Mouse (Mus musculus): ENCODE measurements around the gene N4bp2.
"Not testable (repeated sequence)": the region's sequence is repeated elsewhere in the genome, so short reads cannot be mapped to it uniquely, and the experiment has no call there.

Gene N4bp2

DNA sequence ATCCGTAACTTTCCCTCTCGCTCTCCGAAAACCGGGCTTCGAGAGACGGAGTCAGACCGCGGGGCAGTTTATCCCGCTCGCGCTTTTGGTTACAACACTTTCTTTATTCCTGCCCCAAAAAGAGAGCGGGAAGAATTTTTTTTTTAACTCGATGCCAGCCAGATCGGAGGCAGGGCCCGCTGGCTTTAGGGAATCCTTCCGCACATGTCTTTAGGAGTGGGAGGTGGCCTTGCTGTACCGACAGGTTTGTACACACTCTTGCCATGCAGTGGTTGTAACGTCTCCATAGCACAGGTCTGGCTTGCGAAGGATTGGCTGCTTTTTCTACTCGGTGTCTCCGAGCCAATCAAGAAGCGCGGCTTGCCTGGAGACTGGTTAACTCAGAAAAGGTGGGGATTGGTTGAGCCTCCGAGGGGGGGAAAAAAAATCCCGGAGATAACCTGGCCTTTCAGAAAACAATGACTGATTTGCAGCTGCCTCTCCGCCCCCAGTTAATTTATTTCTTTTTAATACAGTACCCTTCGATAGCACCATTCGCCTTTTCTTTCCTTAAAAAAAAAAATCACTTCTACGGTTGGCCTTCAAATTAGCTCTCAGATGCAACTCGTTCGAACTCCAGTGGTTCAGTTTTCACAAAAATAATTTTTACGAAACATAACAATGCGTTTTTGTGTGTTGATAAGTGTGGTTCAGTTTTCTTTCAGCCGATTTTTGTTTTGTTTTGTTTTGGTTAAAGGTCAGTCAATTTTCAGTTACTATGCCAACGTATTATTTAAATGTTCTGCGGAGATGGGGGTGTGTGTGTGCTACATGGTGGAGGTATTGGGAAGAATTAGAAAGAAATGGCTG lies 1.7 kb downstream of the N4bp2 start:
- DNase-seq (ENCODE audit: low read depth, low spot score): no peak

DNA sequence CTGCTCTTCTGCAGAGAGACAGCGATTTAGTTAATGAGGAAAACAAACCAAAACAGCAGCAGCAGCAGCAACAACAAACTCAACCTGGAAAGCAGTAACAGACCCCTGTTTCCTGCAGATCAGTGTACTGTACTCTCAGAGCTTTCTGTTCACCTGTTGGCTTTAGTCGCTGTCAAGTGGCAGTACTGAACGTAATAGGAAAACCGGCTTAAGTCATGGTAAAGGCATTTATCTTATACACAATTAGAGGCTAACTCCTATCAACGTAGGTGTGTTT lies 2.3 kb downstream of the N4bp2 start:
- no peak for DNase-seq (ENCODE audit: low read depth, low spot score)

DNA sequence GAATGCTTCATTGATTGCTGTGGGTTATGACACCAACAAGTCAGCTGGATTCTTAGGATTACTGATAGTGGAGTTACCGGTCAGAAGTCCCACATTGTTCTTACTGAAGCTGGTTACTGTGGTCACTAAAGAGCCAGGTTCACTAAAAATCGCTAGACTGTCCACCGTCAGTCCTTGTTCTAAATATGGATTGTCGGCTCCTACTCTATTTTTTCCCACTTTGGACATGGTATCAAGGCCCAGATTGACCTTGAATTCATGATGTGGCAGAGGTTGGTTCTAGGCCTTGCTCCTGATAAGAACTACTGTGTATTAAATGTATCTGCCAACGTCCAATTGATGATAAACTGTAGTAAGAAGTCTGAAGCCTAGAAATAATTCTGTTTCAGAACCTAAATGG lies 4.7 kb downstream of the N4bp2 start:
- no peak for DNase-seq (ENCODE audit: low read depth, low spot score)

DNA sequence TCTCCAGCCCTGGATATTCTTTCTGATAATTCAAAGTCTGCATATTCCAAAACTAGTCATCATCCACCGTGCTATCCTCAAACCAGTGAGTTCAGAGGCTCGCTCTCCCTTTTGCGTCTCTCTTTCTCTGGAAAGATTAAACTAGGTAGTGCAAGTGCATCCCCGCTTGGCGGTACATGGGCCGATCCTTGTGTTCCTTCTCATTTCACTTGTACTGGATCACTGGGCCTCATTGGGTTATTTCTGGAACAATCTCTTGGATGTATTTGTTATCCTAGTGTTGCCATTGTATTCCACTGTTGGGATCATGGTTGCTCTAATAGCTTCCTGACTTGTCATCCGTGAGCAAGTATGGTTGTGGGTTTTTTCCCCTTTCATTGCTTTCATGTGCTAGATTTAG lies 6.7 kb downstream of the N4bp2 start:
- no peak for DNase-seq (ENCODE audit: low read depth, low spot score)

DNA sequence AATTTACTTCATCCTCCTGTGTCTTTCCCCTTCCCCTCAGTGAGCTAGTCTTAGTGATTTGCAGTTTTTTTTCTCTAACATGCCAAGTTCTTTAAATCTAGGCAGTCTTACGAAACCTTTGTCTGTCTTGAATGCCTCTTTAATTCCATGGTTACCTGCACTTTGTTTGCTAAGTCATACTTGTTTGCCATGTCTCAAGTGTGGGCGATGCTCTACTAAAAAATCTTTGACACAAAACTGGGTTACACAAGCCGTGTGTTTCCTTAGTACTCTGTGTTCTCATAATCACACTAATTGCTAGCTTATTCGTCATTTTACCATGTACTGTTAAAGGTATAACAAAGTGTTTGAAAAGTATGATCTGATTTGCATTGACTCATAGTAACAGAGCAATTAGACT lies 7.2 kb downstream of the N4bp2 start:
- no peak for DNase-seq (ENCODE audit: low read depth, low spot score)

DNA sequence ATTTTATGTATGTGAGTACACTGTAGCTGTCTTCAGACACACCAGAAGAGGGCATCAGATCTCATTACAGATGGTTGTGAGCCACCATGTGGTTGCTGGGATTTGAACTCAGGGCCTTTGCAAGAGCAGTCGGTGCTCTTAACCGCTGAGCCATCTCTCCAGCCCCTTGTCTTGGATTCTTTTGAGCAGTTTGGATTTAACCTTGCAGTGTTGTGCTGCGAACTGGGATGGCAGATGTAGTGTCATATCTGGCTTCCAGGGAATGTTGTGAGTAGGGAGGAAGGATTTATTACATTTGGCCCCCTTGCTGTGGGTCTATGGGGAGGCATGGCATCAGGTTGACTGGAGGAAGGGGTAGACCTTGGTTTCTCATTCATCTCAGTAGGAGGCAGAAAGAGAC lies 10.6 kb downstream of the N4bp2 start:
- not testable (repeated sequence) for DNase-seq (ENCODE audit: low read depth, low spot score)

DNA sequence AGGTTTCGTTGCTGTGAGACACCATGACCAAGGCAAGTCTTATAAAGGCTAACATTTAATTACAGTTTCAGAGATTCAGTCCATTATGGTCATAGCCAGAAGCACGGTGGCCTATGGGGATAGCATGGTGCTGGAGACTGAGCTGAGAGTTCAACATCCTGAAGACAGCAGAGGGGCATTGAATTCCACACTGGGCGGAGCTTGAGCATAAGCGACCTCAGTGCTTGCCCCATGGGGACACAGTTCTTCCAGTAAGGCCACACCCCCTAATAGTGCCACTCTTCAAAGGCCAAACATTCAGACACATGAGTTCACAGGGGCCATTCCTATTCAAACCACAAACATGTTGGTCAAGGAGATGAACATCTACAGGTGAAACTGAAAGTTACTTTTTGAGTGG lies 12.8 kb downstream of the N4bp2 start:
- no peak for DNase-seq (ENCODE audit: low read depth, low spot score)

DNA sequence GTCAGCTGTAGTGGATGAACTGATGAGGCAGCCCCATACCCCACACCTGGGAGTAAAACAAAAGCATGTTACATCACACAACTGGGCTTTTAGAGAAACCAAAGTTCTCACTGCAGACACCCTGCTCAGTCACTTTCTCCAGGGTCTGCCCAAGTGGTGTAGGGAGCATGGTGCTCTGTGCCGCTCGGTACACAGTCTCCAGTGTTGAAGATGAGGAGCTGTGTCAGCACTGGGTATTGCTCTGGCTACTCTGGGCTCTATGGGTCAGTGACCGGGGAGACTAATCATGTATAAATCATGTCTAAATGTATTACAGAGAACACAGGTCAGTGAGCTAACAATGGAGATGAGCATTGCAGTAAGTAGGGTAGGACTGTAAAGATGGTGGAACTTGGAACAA lies 13.6 kb downstream of the N4bp2 start:
- no peak for DNase-seq (ENCODE audit: low read depth, low spot score)

DNA sequence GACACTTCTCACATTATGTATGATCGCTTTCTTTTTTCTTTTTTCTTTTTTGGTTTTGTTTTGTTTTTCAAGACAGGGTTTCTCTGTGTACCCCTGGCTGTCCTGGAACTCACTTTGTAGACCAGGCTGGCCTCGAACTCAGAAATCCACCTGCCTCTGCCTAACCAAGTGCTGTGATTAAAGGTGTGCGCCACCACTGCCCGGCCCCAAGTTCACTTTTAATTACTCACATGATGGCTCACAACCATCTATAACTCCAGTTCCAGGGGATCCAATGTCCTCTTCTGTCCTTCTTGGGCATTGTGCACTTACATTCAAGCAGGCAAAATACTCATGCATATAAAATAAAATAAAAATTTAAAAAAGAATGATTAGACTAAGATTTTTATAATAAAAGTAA lies 15.7 kb downstream of the N4bp2 start:
- DNase-seq (ENCODE audit: low read depth, low spot score): not testable (repeated sequence)

DNA sequence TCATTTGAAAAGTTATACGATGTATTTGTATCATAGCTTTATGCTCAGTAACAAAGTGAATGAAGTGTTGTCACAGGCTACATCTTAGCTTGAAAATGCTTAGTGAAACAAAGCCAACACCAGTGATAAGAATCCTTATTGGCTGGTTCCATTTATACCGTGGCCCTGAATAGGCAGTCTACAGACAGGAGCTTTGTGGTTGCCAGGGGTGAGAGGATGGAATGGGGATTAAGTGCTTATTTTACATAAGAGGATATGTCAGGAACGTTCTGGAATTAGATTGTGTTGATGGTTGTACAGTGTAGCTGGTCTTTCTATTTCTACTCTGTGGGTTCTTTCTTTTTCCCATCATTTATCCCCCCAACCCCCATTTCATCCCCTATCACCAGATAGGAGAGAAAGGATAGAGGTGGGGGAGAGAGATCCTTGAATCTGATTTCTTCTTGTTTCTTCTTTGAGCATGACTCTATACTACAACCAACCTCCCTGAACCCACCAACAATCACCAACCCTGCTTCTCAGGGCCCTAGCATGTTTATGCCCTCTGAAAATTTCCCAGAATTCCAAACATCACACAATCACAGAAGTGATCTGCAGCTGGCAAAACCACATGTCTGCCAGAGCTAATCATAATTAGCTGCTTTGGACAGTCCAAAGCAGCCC lies 16.2 kb downstream of the N4bp2 start:
- DNase-seq (ENCODE audit: low read depth, low spot score): no peak

DNA sequence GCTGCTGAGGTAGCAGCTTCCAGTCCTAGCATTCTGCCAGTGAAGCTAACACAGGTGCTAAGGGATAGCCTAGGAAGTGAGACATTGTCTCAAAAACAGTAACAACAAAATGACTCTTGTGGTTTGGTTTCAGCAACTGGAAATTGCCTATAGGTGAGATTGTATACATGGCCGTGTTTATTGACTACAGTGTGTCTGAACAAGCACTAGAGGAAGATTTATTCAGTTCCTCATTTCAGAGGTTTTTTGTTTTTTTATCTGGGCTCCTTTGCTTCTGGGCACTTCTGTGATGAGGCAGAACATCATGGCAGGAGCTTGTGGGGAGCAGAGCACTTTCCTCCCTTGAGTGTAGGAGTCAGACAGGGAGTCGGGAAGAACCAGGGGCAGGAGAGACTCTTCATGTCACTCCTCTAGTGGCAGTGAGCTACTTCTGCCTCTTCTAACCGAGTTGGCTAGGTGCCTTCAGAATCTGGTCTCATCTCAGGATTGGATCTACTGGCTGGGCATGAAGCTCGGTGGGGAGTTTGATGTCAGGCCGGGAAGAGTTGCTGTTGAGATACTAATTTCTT lies 17.9 kb downstream of the N4bp2 start:
- DNase-seq (ENCODE audit: low read depth, low spot score): no peak

DNA sequence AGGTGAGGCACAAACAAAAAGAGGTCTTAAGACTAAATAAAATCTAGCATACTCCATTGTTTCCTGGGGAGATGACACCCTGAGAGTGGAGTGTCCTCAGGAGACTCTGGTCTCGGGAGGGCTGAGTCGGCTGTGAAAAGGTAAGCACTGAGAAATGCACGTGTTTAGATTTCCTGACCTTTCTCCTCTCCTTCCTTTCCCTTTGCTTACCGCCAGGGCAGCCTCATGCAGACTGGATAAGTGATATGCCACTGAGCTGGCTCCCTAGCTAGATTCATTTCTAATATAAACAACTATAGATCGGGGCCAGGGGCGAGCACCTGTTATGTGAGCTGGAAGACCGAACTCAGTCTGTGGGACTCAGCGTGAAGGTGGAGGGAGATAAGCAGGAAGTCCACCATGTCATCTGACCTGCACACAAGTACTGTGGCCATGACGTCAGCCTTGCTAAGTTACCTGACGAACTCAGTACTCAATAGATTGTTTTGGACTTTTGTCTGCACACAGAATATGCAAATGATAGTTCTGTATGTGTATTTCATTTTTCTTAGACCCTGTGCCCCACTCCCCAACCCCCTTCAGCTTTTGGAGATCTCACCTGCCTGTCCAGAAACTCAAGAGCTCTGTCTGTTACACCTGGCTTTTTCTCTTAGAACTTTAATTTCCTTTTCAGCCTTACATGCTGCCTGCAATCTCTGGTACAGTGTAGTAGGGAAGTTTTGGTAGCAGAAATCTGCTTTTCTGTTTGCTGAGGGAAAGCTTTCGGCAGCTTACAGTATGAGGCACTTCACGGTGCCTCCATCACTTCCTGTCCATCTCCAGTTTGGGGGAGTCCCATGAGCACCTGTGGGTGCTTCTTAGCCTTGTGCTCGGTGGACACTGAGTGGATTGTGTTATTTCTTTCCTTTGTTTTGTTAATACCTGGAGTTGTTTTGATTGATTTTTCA lies 18.7 kb downstream of the N4bp2 start:
- DNase-seq (ENCODE audit: low read depth, low spot score): no peak

DNA sequence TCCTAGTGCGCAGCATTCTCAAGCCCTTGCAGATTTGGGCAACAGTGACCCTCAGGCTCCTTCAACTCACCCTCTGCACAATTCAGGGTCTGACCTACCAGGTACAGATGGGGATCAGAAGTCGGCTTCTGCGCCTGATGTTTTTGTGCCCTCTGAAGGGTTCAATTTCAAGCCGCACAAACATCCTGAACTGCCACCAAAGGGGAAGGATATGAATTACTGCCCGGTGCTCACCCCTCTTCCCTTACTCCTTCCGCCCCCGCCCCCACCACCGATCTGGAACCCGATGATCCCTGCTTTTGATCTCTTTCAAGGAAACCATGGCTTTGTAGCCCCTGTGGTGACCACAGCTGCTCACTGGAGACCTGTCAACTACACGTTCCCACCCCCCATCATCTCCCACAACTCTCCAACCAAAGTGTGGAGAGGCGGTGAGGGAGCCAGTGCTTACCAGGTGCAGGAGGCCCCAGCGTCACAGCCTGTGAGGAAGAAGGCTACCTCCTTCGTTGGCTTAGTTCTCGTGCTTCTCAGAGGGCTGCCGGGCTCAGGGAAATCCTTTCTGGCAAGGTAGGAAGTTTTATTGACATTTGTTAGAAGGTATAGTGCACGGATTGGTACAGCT lies 27.4 kb downstream of the N4bp2 start:
- DNase-seq (ENCODE audit: low read depth, low spot score): no peak

DNA sequence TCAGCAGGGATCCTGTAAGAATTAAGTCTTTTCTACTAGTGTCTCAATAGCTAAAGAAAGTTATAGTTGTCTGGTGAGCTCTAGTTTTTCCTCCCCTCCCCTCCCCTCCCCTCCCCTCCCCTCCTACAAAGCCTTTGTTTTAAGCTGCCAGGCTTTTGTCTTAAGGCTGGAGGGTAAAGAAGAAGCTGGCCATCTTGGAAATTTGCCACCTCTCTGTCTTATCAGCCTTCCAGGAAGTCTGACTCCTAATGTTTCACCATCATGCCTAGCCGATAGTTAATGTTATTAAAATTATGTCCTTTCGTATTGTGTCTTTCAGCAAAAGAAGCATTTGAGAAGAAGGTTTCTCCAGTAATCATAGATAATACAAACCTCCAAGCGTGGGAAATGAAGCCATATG lies 30.9 kb downstream of the N4bp2 start:
- no peak for DNase-seq (ENCODE audit: low read depth, low spot score)

DNA sequence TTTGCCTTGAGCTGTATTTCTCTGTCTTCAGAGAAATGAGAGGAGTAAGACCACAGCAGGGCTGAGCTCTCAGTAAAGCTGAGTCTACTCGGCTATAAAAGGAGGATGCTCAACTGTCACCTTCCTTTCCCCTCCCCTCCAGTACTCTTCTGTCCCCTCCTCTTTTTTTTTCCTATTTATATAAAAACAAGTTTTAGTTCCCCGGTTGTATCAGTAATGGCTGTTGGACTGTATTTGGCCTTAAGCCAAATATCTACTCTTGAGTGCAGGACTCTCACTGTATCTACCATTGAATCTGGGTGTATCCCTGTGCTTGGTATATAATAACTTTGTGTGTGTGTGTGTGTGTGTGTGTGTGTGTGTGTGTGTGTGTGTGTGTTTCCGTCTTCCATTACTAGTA lies 31.4 kb downstream of the N4bp2 start:
- no peak for DNase-seq (ENCODE audit: low read depth, low spot score)

DNA sequence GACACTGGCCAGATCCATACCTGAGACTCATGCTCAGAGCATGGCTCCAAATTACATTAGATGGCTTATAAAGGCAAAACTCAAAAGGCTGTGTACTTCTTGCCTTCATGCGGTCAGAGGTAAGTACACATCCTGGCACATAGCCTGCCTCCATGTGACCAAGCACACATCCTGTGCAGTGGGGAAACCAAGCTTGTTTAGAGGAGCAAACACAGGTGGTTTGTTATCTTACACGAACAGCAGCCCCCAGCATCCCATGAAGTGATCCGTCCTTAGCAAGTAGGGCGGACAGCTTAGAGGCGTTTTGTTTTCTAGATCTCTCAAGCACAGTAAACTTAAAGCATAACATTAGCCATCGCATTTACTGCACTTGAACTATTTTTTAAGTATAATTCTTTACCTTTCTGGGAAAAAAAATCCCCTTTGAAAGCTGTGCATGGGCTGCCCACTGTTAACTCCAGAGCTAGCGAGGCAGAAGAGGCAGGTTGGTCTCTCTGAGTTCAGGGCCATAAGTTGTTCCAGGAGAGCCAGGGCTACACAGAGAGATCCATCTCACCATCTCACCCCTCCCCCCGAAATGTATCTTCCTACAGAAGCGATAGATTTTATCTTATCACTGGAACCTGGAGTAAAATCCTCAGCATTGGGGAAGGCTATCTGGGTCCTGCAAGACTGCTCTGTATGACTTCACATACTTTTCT lies 32.1 kb downstream of the N4bp2 start:
- no peak for DNase-seq (ENCODE audit: low read depth, low spot score)

DNA sequence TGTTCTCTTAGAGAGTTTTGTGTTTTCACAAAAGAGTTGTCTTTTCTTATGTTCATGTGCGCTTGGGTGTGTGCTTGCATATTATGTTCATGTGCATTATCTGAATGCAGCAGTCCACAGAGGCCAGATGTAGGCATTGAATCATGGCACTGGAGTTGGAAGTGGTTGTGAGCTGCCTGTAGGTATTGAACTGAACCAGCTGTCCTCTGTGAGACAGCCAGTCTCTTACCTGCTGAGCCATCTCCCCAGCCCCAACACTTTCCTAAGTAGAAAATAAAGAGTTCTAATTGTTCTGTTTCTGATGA lies 32.6 kb downstream of the N4bp2 start:
- DNase-seq (ENCODE audit: low read depth, low spot score): no peak

DNA sequence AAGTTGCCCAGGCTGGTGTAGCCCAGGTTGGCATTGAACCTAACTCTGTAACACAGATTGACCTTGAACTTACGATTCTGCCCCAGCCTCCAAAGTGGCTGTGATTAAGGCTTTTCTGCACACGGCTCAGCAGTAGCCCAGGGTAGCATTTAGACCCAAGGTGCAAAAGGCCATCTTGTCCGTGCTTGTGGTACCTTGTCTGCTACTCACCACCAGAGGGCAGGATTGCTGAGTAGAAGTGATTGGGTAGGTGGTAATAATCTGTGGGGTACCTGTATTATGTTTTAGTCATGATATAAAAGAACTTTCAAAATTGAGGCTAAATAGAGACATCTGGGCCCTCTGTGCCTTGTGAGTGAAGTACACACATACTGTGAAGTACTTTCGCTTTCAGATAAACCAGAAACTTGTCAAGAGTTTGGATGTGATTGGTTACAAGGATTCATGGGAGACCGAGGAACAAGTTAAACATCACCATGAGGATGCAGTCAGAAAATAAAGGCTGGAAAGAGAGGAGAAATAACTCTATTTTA lies 60.3 kb downstream of the N4bp2 start:
- DNase-seq (ENCODE audit: low read depth, low spot score): peak; percentile 18

DNA sequence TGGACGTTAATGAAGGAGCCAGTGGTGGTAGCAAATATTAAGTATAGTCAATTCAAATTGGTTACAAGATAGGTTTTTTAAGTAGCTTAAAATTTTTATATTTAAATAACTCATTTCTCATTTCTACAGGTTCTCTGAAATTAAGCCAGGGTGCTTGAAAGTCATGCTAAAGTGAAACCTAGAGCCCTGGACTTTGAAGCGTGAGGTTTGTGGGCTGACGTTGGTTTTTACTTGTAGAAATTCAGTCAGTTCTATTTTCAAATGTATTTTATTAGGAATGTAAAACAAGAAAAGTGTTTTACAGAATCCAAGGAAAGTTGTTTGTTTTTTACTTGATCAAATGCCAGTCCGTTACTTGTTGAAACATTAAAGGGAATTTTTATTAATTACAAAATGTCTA lies 63.2 kb downstream of the N4bp2 start:
- no peak for DNase-seq (ENCODE audit: low read depth, low spot score)

DNA sequence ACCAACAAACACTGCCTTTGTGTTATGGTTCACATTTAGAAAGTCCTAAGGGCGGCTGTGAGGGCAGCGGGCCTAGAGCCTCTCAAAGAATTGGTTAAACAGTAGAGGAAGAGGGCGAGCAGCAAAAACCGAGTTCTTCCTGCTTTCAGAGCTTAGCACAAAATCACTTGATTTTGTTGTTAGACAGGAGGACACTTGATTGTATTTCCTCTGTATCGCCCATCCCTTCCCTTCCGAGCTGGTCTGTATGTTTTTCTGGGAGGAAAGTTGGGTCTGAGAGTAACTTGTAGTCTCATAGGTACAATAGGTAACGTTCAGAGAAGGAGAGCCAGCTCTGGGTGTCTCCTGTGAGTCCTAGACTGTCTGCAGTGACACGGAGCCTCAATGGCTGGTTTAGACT lies 63.8 kb downstream of the N4bp2 start:
- no peak for DNase-seq (ENCODE audit: low read depth, low spot score)

DNA sequence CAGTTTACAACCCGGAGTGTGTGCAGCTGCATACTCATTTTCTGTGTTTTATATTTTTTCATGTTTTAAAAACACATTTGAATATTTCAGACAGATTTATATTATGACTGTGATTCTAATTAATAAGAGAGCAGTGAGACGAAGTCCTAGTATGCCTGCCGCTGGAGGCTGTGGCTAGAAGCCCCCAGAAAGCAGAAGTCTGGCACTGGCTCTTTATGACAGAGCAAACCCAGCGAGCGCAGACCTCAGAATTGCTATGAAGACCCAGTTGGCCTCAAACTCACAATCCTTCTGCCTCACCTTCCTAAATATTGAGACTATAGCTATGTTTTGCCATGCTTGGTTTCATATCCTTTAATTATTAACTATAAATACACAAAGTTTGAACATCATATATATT lies 64.9 kb downstream of the N4bp2 start:
- DNase-seq (ENCODE audit: low read depth, low spot score): no peak
